Mouse (Mus musculus): ENCODE measurements at regions not wholly inside any gene's neighbourhood (a gene's known extent, or its start where the extent isn't known, plus 50 kb on each side); places are given as distances from the start of the nearest gene placed in this dataset.
A peak's percentile ranks its signal among the peaks of the same experiment; 100 is the strongest.

- no peaks in the 10 kb centered on the region for H3K27me3 ChIP-seq
- ATAC-seq (ENCODE audit: insufficient number of reproducible peaks, insufficient read depth, low FRiP score, low TSS enrichment): no peak
- H3K4me3 ChIP-seq: no peak overlapping the region
- no peaks in the 10 kb centered on the region for H3K9me3 ChIP-seq
- H3K27ac ChIP-seq: no peak overlapping the region
- no peak overlapping the region for H3K4me2 ChIP-seq (replicated peaks)
- WGBS: 81% methylated on average over 10 of the region's 10 CpGs
- no peaks in the 10 kb centered on the region for H3K36me3 ChIP-seq
- peaks cover 14% of the 10 kb centered on the region for H3K4me1 ChIP-seq
- H3K9ac ChIP-seq: no peak overlapping the region
Observed at GRCm38 (mm10) chr11:112952356-112952755, 170.3 kb downstream of the Sox9 start.

- Histone ChIP-seq H3K27ac (no peak overlapping the region), H3K4me3 (no peak overlapping the region), H3K4me1 (peaks cover 14% of the 10 kb centered on the region), H3K4me2 (replicated peaks) (no peak overlapping the region), H3K9ac (no peak overlapping the region), H3K36me3 (no peaks in the 10 kb centered on the region), H3K9me3 (no peaks in the 10 kb centered on the region), H3K27me3 (no peaks in the 10 kb centered on the region; the same call in 1 of the 2 replicates)
- 36% methylated on average over 4 of the region's 4 CpGs for WGBS
- no peak for ATAC-seq (ENCODE audit: insufficient number of reproducible peaks, insufficient read depth, low FRiP score, low TSS enrichment)
Observed at GRCm38 (mm10) chr11:112953491-112953890, 171.5 kb downstream of the Sox9 start.

GRCm38 (mm10) chr11:112956748-112957440 lies 174.9 kb downstream of the Sox9 start:
- no peaks in the 10 kb centered on the region for H3K36me3 ChIP-seq
- 63% methylated on average over 5 of the region's 5 CpGs for WGBS
- H3K9ac ChIP-seq: no peak overlapping the region
- peaks cover 17% of the 10 kb centered on the region for H3K4me1 ChIP-seq
- H3K27ac ChIP-seq: no peak overlapping the region
- H3K4me2 ChIP-seq (replicated peaks): no peak overlapping the region
- ATAC-seq (ENCODE audit: insufficient number of reproducible peaks, insufficient read depth, low FRiP score, low TSS enrichment): no peak
- no peaks in the 10 kb centered on the region; the same call in 1 of the 2 replicates for H3K27me3 ChIP-seq
- no peaks in the 10 kb centered on the region for H3K9me3 ChIP-seq
- H3K4me3 ChIP-seq: no peak overlapping the region

GRCm38 (mm10) chr11:112959609-112960008 lies 177.6 kb downstream of the Sox9 start:
- H3K9ac ChIP-seq: no peak overlapping the region
- no peak overlapping the region for H3K4me3 ChIP-seq
- no peak overlapping the region for H3K4me2 ChIP-seq (replicated peaks)
- WGBS: 14% methylated on average over 5 of the region's 5 CpGs
- H3K4me1 ChIP-seq: peaks cover 9% of the 10 kb centered on the region; the same call in 1 of the 2 replicates
- no peaks in the 10 kb centered on the region; the same call in 1 of the 2 replicates for H3K27me3 ChIP-seq
- H3K27ac ChIP-seq: no peak overlapping the region
- no peak for ATAC-seq (ENCODE audit: insufficient number of reproducible peaks, insufficient read depth, low FRiP score, low TSS enrichment)
- H3K9me3 ChIP-seq: no peaks in the 10 kb centered on the region
- no peaks in the 10 kb centered on the region for H3K36me3 ChIP-seq

- Histone ChIP-seq H3K27me3 (no peaks in the 10 kb centered on the region), H3K36me3 (no peaks in the 10 kb centered on the region), H3K4me1 (peaks cover 20% of the 10 kb centered on the region), H3K9ac (no peak overlapping the region), H3K4me3 (no peak overlapping the region), H3K9me3 (no peaks in the 10 kb centered on the region), H3K27ac (no peak overlapping the region), H3K4me2 (replicated peaks) (no peak overlapping the region)
- 41% methylated on average over 8 of the region's 8 CpGs for WGBS
- no peak for ATAC-seq (ENCODE audit: insufficient number of reproducible peaks, insufficient read depth, low FRiP score, low TSS enrichment)
Observed at GRCm38 (mm10) chr11:112973286-112973685, 191.3 kb downstream of the Sox9 start.

GRCm38 (mm10) chr11:112974893-112975292 lies 192.9 kb downstream of the Sox9 start:
- Histone ChIP-seq H3K9me3 (no peaks in the 10 kb centered on the region), H3K4me2 (replicated peaks) (no peak overlapping the region), H3K27ac (no peak overlapping the region), H3K4me1 (peaks cover 29% of the 10 kb centered on the region), H3K9ac (no peak overlapping the region), H3K27me3 (no peaks in the 10 kb centered on the region), H3K4me3 (no peak overlapping the region), H3K36me3 (no peaks in the 10 kb centered on the region)
- 91% methylated on average over 7 of the region's 7 CpGs for WGBS
- ATAC-seq (ENCODE audit: insufficient number of reproducible peaks, insufficient read depth, low FRiP score, low TSS enrichment): no peak

- H3K4me3 ChIP-seq: no peak overlapping the region
- no peak overlapping the region for H3K4me2 ChIP-seq (replicated peaks)
- WGBS: 10% methylated on average over 12 of the region's 12 CpGs
- no peaks in the 10 kb centered on the region for H3K36me3 ChIP-seq
- H3K27ac ChIP-seq: peak overlapping the region; percentile 58; the same call in 1 of the 2 replicates
- no peaks in the 10 kb centered on the region for H3K9me3 ChIP-seq
- peak; percentile 44 for ATAC-seq (ENCODE audit: insufficient number of reproducible peaks, insufficient read depth, low FRiP score, low TSS enrichment)
- no peaks in the 10 kb centered on the region for H3K27me3 ChIP-seq
- no peak overlapping the region for H3K9ac ChIP-seq
- peaks cover 29% of the 10 kb centered on the region for H3K4me1 ChIP-seq
Observed at GRCm38 (mm10) chr11:112976914-112977785, 195.1 kb downstream of the Sox9 start.

- no peak for ATAC-seq (ENCODE audit: insufficient number of reproducible peaks, insufficient read depth, low FRiP score, low TSS enrichment)
- Histone ChIP-seq H3K9ac (no peak overlapping the region), H3K4me2 (replicated peaks) (no peak overlapping the region), H3K27ac (peak overlapping the region; percentile 66), H3K4me3 (no peak overlapping the region), H3K9me3 (no peaks in the 10 kb centered on the region), H3K36me3 (no peaks in the 10 kb centered on the region), H3K4me1 (peaks cover 29% of the 10 kb centered on the region), H3K27me3 (no peaks in the 10 kb centered on the region)
- 41% methylated on average over 6 of the region's 6 CpGs for WGBS
Observed at GRCm38 (mm10) chr11:112978884-112979283, 196.9 kb downstream of the Sox9 start.

- H3K9me3 ChIP-seq: no peaks in the 10 kb centered on the region
- H3K4me2 ChIP-seq (replicated peaks): no peak overlapping the region
- H3K36me3 ChIP-seq: no peaks in the 10 kb centered on the region
- WGBS: 81% methylated on average over 10 of the region's 10 CpGs
- peaks cover 29% of the 10 kb centered on the region for H3K4me1 ChIP-seq
- H3K27me3 ChIP-seq: no peaks in the 10 kb centered on the region
- no peak overlapping the region for H3K27ac ChIP-seq
- no peak overlapping the region for H3K9ac ChIP-seq
- no peak overlapping the region for H3K4me3 ChIP-seq
- no peak for ATAC-seq (ENCODE audit: insufficient number of reproducible peaks, insufficient read depth, low FRiP score, low TSS enrichment)
Observed at GRCm38 (mm10) chr11:112979413-112979812, 197.4 kb downstream of the Sox9 start.

- 74% methylated on average over 11 of the region's 11 CpGs for WGBS
- Histone ChIP-seq H3K27me3 (no peaks in the 10 kb centered on the region), H3K4me2 (replicated peaks) (no peak overlapping the region), H3K4me3 (no peak overlapping the region), H3K36me3 (no peaks in the 10 kb centered on the region), H3K9ac (no peak overlapping the region), H3K9me3 (no peaks in the 10 kb centered on the region), H3K4me1 (peaks cover 19% of the 10 kb centered on the region), H3K27ac (no peak overlapping the region)
- no peak; the same call in 1 of the 2 replicates for ATAC-seq (ENCODE audit: insufficient number of reproducible peaks, insufficient read depth, low FRiP score, low TSS enrichment)
Observed at GRCm38 (mm10) chr11:112982165-112982801, 200.3 kb downstream of the Sox9 start.

- no peak for ATAC-seq (ENCODE audit: insufficient number of reproducible peaks, insufficient read depth, low FRiP score, low TSS enrichment)
- WGBS: 75% methylated on average over 9 of the region's 9 CpGs
- no peak overlapping the region for H3K9ac ChIP-seq
Observed at GRCm38 (mm10) chr11:112982802-112983591, 201.0 kb downstream of the Sox9 start.

More at GRCm38 (mm10) chr11:112982802-112983591, 201.0 kb downstream of the Sox9 start:
- H3K4me1 ChIP-seq: peaks cover 17% of the 10 kb centered on the region
- H3K4me2 ChIP-seq (replicated peaks): no peak overlapping the region
- no peaks in the 10 kb centered on the region for H3K9me3 ChIP-seq
- no peak overlapping the region for H3K27ac ChIP-seq
- no peak overlapping the region for H3K4me3 ChIP-seq
- H3K27me3 ChIP-seq: no peaks in the 10 kb centered on the region
- H3K36me3 ChIP-seq: no peaks in the 10 kb centered on the region
